Mouse (Mus musculus) lung, embryonic 14.5 days (tissue): ENCODE results near the gene A430005L14Rik. TPM values are rescaled to one million over a fixed set of nuclear protein-coding genes. Genes with fewer than 3 reads are reported as not detected.
A peak's percentile ranks its signal among the peaks of the same experiment; 100 is the strongest.

Experiments used
- ATAC-seq: fragments of 200-750 bp; cut with Nextera tagmentation; 2 replicates; pipeline ENCODE4 v1.8.0; 2017; ENCODE audit warnings: mild to moderate bottlenecking, moderate TSS enrichment, moderate library complexity; ENCODE audit not compliant: insufficient read depth
- DNase-seq: peaks from one replicate; pipeline ENCODE4 v3.0.0-alpha.2; 2015
- H3K27ac ChIP-seq: fragments of 300-500 bp; sonication (generic); 2 replicates; pipeline ENCODE4 v1.5.1; 2014; ENCODE audit warnings: low read depth, mild to moderate bottlenecking, moderate library complexity
- H3K27me3 ChIP-seq: fragments of 300-500 bp; sonication (generic); 2 replicates; pipeline ENCODE4 v1.6.1; 2014; ENCODE audit warnings: low read length, control low read depth; ENCODE audit not compliant: insufficient read depth
- H3K36me3 ChIP-seq: fragments of 300-500 bp; sonication (generic); 2 replicates; pipeline ENCODE4 v1.6.1; 2014; ENCODE audit warnings: control low read depth; ENCODE audit not compliant: insufficient read depth
- H3K4me1 ChIP-seq: fragments of 300-500 bp; sonication (generic); 2 replicates; pipeline ENCODE4 v1.6.1; 2014; ENCODE audit warnings: antibody characterized with exemption, control low read depth; ENCODE audit not compliant: insufficient read depth
- H3K4me2 ChIP-seq: fragments of 300-500 bp; sonication (generic); 2 replicates; pipeline ENCODE4 v1.6.1; 2014; ENCODE audit warnings: mild to moderate bottlenecking
- H3K4me3 ChIP-seq: fragments of 300-500 bp; sonication (generic); 2 replicates; pipeline ENCODE4 v1.5.1; 2014; ENCODE audit warnings: low read depth, low read length
- H3K9ac ChIP-seq: fragments of 300-500 bp; sonication (generic); 2 replicates; pipeline ENCODE4 v1.6.1; 2014
- H3K9me3 ChIP-seq: fragments of 300-500 bp; sonication (generic); 2 replicates; pipeline ENCODE4 v1.6.1; 2016; ENCODE audit warnings: low read depth, low read length, control low read depth
- CTCF ChIP-seq: IDR thresholded peaks from 2 replicates; pipeline ENCODE4 v1.5.1; 2016; ENCODE audit warnings: antibody characterized with exemption, low read depth
- WGBS: fragments of 180-500 bp; shearing (Covaris S2); extraction: QIAGEN DNeasy Blood & Tissue Kit; methylation state at CpG from one replicate; pipeline ENCODE4 v1.1.7; 2014; 5-methylcytosine and 5-hydroxymethylcytosine counted together
- polyA plus RNA-seq: library from polyadenylated mRNA; unstranded; fragments of >200 nt; fragmentation: Nextera tagmentation; extraction: Ambion mirVana; gene quantifications from 2 replicates; pipeline ENCODE4 v1.2.1, GENCODE M21; 2014

A430005L14Rik gene
- polyA plus RNA-seq, 1 experiment from 2014 or later, result 91.4 TPM

DNA sequence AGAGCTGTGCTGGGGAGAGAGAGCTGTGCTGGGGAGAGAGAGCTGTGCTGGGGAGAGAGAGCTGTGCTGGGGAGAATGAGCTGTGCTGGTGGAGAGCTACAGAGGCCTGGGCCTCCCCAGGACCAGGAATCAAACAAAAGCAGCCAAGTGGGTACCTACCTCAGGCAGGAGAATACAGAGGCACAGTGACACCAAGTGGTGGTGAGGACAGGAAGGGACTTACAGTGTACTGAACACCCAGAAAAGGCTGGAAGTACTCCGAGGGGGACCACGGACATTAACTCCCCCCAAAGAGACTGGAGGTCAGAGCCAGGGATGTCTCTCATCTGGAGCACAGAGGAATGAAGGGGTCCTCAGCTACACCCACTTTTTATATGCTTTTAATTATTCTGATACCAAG lies 11.0 kb downstream of the A430005L14Rik start:
- H3K9ac ChIP-seq, result no peak overlapping the region
- DNase-seq (no peak), ATAC-seq (no peak)
- no peaks in the 10 kb centered on the region for H3K27me3 ChIP-seq
- 0 out of 2 replicates have a peak, but pooled peaks have one; percentile 11 for TF ChIP-seq CTCF
- no peaks in the 10 kb centered on the region for H3K4me1 ChIP-seq
- H3K36me3 ChIP-seq, result peaks cover 46% of the 10 kb centered on the region; the same call in 1 of the 2 replicates
- no peaks in the 10 kb centered on the region for H3K9me3 ChIP-seq
- WGBS, result 81% methylated on average over 2 of the region's 2 CpGs
- no peak overlapping the region for H3K27ac ChIP-seq
- H3K4me2 ChIP-seq, result no peak overlapping the region
- no peak overlapping the region for H3K4me3 ChIP-seq

DNA sequence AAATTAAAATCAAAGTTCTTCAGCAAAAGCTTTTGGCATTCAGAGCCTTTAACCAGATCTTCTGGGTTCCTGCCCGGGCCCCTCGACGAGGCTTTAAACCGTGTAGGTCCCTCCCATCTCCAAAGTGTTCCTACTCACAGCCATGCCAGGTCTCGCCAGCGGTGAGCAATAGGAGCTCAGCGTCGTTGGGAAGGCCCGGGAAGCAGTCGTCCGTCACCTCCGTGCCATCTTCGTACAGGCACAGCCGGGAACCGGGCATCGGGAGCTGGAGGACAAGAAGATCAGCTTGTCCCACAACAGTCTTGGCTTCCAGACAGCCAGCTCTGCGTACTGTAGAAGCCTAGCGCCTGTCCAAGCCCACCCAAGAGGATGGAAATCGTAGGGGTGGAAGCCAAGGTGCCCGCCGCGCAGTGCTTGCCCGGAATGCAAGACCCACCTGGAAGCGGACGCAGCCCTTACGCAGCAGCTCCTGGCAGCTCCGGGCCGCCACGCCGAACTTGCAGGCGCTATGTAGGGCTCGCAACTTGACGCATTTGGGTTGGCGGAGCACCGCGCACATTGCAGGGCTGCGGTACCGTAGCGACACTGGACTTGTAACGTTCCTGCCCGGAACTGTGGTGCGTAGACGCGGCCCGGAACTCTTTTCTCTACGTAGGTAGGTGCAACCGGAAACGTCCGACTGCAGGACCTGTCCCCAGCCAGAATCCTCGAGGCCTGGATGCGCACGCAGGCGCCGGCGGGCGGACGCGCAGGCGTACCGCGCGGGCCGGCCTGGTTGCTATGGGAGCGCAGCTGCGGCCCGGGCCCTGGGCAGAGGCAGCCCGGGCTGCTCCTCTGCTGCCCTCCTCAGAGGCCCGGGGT lies 17.6 kb downstream of the A430005L14Rik start, which contains the start of the genes Dffb and Cep104:
TSS of gene Dffb (minus strand) at position 696 of the 861 bp plus-strand sequence.
TSS of gene Cep104 (plus strand) at position 764 of the 861 bp plus-strand sequence.
- WGBS, result under 1% methylated on average over 68 of the region's 68 CpGs
- H3K9ac ChIP-seq, result peak within 1 kb of the TSS; percentile 66
- peak within 1 kb of the TSS; percentile 73 for H3K4me2 ChIP-seq
- H3K4me3 ChIP-seq, result peak within 1 kb of the TSS; percentile 72
- no peaks in the 10 kb centered on the region for H3K27me3 ChIP-seq
- no peaks in the 10 kb centered on the region for H3K9me3 ChIP-seq
- ATAC-seq, result peak; percentile 99
- peaks cover 4% of the 10 kb centered on the region for H3K4me1 ChIP-seq
- H3K27ac ChIP-seq, result no peak within 1 kb of the TSS
- DNase-seq, result peak; percentile 97
- no peak for TF ChIP-seq CTCF
- H3K36me3 ChIP-seq, result peaks cover 23% of the 10 kb centered on the region

DNA sequence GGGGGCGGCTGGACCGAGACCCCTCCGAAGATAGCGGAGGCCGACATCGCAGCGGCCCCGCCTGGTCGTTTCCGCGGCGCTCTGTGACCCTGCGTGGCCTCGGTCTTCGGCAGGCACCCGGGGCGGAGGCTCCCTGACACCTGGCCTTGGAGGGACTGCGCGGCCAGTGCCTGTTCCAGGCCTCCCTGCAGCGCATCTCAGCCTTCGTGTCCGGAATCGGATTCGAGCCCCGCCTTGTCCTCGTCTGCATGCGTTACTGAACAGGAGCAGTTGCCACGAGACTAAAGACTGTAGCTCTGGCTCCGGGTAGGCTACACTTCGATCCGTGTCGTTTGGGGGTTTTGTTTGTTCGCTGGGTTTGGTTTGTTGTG lies 18.2 kb downstream of the A430005L14Rik start:
- Histone ChIP-seq H3K9ac (peak overlapping the region; percentile 66), H3K4me1 (peaks cover 4% of the 10 kb centered on the region), H3K27me3 (no peaks in the 10 kb centered on the region), H3K27ac (no peak overlapping the region), H3K9me3 (no peaks in the 10 kb centered on the region), H3K36me3 (peaks cover 23% of the 10 kb centered on the region), H3K4me3 (peak overlapping the region; percentile 72), H3K4me2 (peak overlapping the region; percentile 73)
- DNase-seq (peak; percentile 25), ATAC-seq (peak; percentile 76)
- 1% methylated on average over 33 of the region's 33 CpGs for WGBS
- no peak for TF ChIP-seq CTCF

DNA sequence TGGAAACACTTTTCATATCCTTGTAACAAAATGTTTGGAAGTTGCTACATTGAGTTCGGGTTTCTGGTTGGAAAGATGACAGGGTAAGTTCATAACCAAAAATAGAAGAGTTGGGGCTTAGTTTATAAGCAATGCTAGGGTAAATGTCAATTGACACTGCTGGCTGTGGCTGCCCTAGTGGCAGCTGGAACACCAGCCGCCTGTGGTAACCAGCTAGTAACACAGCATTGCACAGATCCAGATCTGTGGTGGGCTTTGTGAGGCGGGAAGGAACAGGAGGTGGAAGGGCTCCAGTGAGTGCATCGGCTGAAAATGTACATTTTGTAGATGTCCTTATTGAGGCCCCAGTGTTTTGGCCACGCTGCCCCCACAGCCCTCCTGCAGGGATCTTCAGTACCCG lies 18.7 kb downstream of the A430005L14Rik start:
- H3K27me3 ChIP-seq, result no peaks in the 10 kb centered on the region
- no peak for ATAC-seq
- peak; percentile 15; the same call in 1 of the 2 replicates for TF ChIP-seq CTCF
- no peak overlapping the region for H3K27ac ChIP-seq
- H3K9me3 ChIP-seq, result no peaks in the 10 kb centered on the region
- peak overlapping the region; percentile 66 for H3K9ac ChIP-seq
- no peak for DNase-seq
- H3K36me3 ChIP-seq, result peaks cover 24% of the 10 kb centered on the region
- 36% methylated on average over 6 of the region's 6 CpGs for WGBS
- peaks cover 4% of the 10 kb centered on the region for H3K4me1 ChIP-seq
- peak overlapping the region; percentile 73 for H3K4me2 ChIP-seq
- H3K4me3 ChIP-seq, result peak overlapping the region; percentile 72

DNA sequence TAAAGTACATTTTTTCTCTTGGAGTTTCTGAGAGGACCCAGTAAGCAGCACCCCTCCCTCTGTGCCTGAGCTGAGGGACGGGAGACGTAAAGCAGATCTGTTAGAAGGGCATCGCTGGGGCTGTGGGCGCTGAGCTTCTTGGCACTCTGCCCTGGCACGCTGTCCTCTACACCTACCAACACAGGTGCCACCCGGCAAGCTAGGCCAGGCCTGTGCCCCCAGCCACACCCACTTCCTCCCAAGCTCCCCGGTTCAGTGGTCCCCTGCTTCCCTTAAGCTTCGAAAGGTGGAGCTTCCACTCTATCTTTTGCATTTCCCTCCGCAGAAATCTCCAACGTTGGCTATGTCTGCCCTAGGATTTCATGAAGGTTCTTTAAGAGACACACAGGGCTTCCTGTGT lies 22.2 kb downstream of the A430005L14Rik start:
- H3K4me2 ChIP-seq, result no peak overlapping the region
- H3K4me1 ChIP-seq, result peaks cover 4% of the 10 kb centered on the region
- no peak for TF ChIP-seq CTCF
- ATAC-seq, result no peak
- whole genome bisulfite sequencing, result 86% methylated on average over 10 of the region's 10 CpGs
- no peaks in the 10 kb centered on the region for H3K27me3 ChIP-seq
- no peak overlapping the region for H3K4me3 ChIP-seq
- no peak overlapping the region for H3K9ac ChIP-seq
- peaks cover 49% of the 10 kb centered on the region for H3K36me3 ChIP-seq
- no peaks in the 10 kb centered on the region for H3K9me3 ChIP-seq
- no peak overlapping the region for H3K27ac ChIP-seq
- no peak for DNase-seq

DNA sequence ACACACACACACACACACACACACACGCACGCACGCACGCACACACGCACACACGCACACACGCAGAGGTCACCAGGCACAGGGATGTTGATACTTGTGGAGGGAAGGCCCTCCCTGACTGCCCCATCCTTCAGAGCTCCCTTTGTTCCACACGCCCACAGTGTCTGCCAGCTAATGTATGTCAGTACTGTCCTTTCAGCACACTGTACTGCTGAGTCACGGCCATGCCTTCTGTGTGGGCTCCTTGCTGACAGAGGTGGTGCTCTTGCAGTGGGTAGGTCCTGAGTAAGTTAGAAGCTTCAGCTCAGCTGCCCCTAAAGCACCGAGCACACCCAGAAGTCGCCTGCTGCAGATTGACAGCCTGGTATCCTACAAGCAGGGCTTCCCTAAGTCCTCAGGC lies 23.4 kb downstream of the A430005L14Rik start:
- no peaks in the 10 kb centered on the region for H3K27me3 ChIP-seq
- H3K9me3 ChIP-seq, result no peaks in the 10 kb centered on the region
- TF ChIP-seq CTCF, result no peak
- H3K4me2 ChIP-seq, result no peak overlapping the region
- no peak for ATAC-seq
- 95% methylated on average over 11 of the region's 11 CpGs for WGBS
- H3K4me1 ChIP-seq, result peaks cover 4% of the 10 kb centered on the region
- no peak overlapping the region for H3K27ac ChIP-seq
- DNase-seq, result no peak
- no peak overlapping the region for H3K9ac ChIP-seq
- H3K36me3 ChIP-seq, result peaks cover 62% of the 10 kb centered on the region
- no peak overlapping the region for H3K4me3 ChIP-seq

DNA sequence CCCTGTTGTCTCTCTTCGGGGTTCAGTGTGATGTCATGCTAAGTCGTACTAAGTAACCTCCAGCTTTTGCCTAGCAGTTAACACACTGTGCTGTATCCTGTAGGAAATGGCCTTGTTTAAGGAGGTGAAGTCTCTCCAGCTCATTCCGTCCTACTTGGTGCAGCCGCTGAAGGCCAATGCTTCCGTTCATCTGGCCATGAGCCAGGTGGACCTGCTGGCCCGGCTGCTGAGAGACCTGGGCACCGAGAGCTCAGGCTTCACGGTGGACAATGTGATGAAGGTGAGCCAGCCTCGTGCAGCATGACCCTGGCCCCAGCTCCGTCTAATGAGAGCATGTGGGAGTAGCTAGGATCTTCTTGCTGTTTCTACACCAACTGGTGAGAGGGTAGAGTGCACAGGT lies 35.7 kb downstream of the A430005L14Rik start:
- DNase-seq, result no peak
- H3K4me2 ChIP-seq, result no peak overlapping the region
- peaks cover 89% of the 10 kb centered on the region for H3K36me3 ChIP-seq
- 82% methylated on average over 10 of the region's 10 CpGs for WGBS
- no peak overlapping the region for H3K9ac ChIP-seq
- no peak for TF ChIP-seq CTCF
- H3K27ac ChIP-seq, result no peak overlapping the region
- ATAC-seq, result no peak
- H3K27me3 ChIP-seq, result no peaks in the 10 kb centered on the region
- no peak overlapping the region for H3K4me3 ChIP-seq
- H3K4me1 ChIP-seq, result no peaks in the 10 kb centered on the region
- H3K9me3 ChIP-seq, result no peaks in the 10 kb centered on the region
